Mouse (Mus musculus) bone marrow macrophage, adult 2 months (primary cell): ENCODE measurements around the gene Shank3.

ENCODE experiments used
- CTCF ChIP-seq: IDR thresholded peaks from 2 replicates; pipeline ENCODE4 v1.5.1; 2012; ENCODE audit warnings: low read depth, mild to moderate bottlenecking, low read length, moderate library complexity
- POLR2A ChIP-seq: IDR thresholded peaks from 2 replicates; pipeline ENCODE4 v1.6.1; 2012; ENCODE audit warnings: mild to moderate bottlenecking, low read depth, low read length, borderline replicate concordance

GRCm38 (mm10) chr15:89480584-89480983 lies 18.8 kb upstream of the Shank3 start:
- TF ChIP-seq CTCF = no peak
- no peak for TF ChIP-seq POLR2A
